Mouse (Mus musculus) MEL-GATA-1-ER (cell line): ENCODE results near the gene Snx29.
"Not testable (repeated sequence)": the region's sequence is repeated elsewhere in the genome, so short reads cannot be mapped to it uniquely, and the experiment has no call there.

Experiments used
- DNase-seq: peaks from one replicate; pipeline ENCODE4 v3.0.0-alpha.2; 2012; ENCODE audit warnings: low read depth; ENCODE audit errors: extremely low read depth

Snx29 gene

GRCm38 (mm10) chr16:11531441-11531840 is 208.7 kb downstream of the Snx29 start:
- no peak for DNase-seq

- DNase-seq: no peak
Measured at GRCm38 (mm10) chr16:11532592-11532991, 209.9 kb downstream of the Snx29 start.

GRCm38 (mm10) chr16:11533441-11533840 is 210.7 kb downstream of the Snx29 start:
- no peak for DNase-seq

DNA sequence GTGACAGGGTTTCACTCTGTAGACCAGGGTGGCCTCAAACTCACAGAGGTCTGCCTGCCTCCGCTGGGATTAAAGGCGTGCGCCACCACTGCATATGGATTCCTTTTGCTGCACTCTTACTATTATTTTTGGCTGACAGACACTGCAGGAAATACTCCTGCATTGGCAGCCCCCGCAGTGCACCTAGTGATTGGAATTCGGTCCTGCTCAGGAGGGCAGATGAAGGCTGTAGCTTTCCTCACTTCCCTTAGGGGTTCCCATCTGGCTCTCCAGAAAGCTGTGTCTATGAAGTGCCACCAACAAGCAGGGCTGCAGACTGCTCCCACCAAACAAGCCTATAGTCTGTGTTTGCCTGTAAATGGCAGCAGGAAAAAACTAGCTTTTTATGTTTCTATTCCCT is 215.0 kb downstream of the Snx29 start:
- DNase-seq: no peak

- DNase-seq: no peak
Measured at GRCm38 (mm10) chr16:11538191-11538590, 215.5 kb downstream of the Snx29 start.

DNA sequence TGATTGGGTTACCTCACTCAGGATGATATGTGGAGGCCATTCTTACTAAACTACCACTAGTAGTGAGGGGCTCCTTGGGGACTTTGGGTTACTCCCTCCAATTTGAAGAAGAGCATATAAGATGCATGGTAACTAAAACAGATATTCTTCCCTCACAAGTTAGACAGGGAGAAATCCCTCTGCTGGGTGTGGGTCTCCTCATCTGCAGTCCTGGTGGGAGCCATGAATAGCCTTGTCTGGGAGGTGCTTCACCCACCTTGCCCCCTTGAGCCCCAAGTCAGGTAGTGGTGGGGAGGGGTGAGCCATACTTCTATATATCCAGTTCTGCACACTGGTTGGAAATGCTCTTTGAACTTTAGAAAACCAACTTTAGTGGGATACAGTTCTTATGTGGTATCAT is 218.3 kb downstream of the Snx29 start:
- DNase-seq: no peak

DNA sequence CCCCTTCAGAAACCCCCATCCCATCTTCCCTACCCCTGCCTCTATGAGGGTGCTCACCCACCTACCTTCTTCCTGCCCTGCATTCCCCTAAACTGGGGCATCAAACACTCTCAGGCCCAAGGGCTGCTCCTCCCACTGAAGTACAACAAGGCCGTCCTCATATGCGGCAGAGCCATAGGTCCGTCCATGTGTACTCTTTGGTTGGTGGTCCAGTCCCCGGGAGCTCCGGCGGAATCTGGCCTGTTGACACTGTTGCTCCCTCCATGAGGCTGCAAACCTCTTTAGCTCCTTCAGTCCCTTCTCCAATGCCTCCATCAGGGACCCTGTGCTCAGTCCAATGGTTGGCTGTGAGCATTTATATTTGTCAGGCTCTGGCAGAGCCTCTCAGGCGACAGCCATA is 219.1 kb downstream of the Snx29 start:
- no peak for DNase-seq

- DNase-seq: no peak
Measured at GRCm38 (mm10) chr16:11550043-11550725, 227.5 kb downstream of the Snx29 start.

- no peak for DNase-seq
Measured at GRCm38 (mm10) chr16:11561714-11562113, 239.0 kb downstream of the Snx29 start.

- no peak for DNase-seq
Measured at GRCm38 (mm10) chr16:11563846-11564245, 241.1 kb downstream of the Snx29 start.

- no peak for DNase-seq
Measured at GRCm38 (mm10) chr16:11565126-11565525, 242.4 kb downstream of the Snx29 start.

DNA sequence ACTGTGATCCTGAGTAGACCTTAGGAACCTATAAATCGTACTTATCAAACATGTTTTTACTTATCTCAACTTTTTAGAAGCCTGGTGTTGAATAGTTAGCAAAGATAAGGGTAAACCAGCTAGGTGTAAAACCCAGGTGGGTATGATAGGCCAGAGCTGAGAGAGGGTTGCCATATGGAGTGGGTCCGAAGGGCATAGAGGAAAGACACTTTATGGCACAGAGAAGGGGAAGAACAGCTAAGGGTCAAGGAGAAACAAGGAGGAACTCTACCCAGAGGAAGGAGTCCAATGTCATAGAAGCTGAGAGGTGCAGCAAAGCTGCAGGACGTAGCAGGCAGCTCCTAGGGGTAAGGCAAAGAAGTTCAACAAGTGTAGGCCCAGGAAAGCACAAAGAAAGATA is 244.9 kb downstream of the Snx29 start:
- no peak for DNase-seq

DNA sequence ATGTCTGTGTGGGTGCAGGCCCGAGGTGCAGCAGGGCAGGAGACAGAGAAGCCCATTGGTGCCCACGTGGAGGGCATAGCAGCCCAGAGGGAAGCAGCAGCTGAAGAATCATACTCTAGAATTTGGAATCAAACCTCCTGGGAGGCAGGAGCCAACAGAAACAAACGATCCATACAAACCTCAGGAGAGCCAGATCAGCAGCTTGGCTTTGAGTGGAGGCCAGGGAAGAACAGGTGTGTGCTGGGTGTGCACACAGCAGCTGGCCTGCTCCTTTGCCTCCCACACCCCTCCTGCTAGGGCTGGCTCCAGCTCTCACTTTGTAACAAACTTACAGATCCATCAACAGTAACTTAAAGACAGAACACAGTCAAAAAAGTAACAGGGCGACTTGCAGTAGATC is 245.4 kb downstream of the Snx29 start:
- no peak for DNase-seq

DNA sequence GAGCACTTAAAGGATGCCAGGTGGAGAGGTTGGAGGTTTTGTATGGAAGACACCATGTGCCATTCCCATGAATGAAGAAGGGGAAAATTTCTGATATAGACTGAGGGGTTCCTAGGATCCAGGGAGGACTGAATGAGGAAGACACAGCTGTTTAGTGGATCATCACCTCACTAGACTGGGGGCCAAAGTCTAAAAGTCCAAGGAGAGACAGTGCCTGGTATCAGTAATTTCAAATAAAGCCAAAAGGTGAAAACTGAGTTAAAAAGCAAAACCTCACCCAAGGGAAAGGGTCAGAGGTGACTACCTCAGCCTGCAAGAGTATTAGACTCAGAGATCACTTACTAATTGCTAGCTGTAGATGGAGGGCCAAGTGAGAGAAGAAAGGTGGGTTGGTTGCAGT is 245.9 kb downstream of the Snx29 start:
- no peak for DNase-seq

DNA sequence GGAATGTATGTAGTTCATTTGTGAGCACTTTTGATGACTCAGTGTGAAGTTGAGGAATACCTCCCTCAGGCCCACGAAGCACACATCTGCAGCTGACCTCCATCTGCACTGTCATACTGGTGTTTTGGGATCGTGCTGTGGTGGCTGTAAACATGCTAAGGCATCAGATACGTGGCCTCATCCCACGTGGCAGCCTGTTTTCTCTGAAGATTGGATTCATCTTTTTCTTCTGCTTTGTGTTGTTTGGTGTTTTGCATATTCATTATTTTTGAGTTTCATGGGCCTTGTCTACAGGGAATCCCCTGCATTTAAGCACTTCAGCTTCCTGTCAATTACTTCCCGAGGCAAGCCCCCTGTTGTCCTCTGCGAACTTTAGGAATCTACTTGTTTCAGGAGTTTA is 246.4 kb downstream of the Snx29 start:
- DNase-seq: no peak

GRCm38 (mm10) chr16:11570072-11570471 is 247.4 kb downstream of the Snx29 start:
- no peak for DNase-seq

GRCm38 (mm10) chr16:11574517-11574916 is 251.8 kb downstream of the Snx29 start:
- no peak for DNase-seq

GRCm38 (mm10) chr16:11575733-11576132 is 253.0 kb downstream of the Snx29 start:
- not testable (repeated sequence) for DNase-seq

- DNase-seq: no peak
Measured at GRCm38 (mm10) chr16:11577541-11578255, 255.0 kb downstream of the Snx29 start.

DNA sequence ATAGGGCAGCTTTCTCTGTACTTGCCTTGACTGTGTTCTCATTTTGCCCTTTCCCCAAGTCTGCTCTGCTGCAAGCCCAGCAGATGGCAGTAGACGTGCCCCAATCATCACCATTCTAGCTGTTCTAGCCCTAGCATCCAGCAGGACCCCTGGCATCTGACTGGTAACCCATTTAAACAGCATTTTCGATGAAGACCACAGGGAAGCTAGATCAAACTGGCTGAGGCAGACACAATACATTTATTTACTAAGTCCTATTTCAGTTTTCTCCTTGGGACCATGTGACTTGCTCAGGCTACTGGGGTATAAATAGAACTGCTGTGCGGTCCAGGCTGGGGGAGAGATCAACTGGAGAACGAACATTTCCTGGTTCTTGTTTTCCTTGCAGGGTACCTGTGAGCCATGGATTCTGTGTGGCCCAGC is 257.0 kb downstream of the Snx29 start:
- DNase-seq: no peak

- DNase-seq: no peak
Measured at GRCm38 (mm10) chr16:11583941-11584639, 261.4 kb downstream of the Snx29 start.

DNA sequence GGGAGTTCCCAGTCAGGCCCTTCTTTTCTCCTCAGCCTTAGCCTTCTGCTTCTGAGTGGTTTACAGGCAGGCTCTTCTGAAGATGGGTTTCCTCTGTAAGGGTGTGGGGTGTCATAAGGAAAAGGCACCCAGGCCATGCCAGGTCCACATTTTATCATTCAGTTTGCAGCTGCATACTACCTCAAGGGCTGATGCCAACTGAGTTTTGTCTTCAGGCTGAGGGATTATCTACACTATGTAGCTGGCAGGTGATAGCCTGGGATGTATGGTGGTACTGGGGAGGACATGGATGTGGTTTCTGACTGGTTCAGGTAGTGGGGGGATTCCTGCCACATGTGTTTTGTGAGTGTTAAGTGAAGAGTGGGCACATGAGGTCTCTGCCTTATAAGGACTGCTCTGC is 266.0 kb downstream of the Snx29 start:
- DNase-seq: no peak
